Mouse (Mus musculus) MEL (cell line): ENCODE measurements around the gene Chp1.

Experiments used
- CHD1 ChIP-seq: IDR thresholded peaks from 2 replicates; pipeline ENCODE4 v1.6.1; 2012; ENCODE audit warnings: low read depth, mild to moderate bottlenecking, inconsistent platforms, low read length, improper control_type of control experiment
- CTCF ChIP-seq, 3 experiments: IDR thresholded peaks in 2 of 3; conservative IDR thresholded peaks in 1 of 3; 2 replicates each; pipeline ENCODE4 v1.5.1; 2011 to 2012; ENCODE audit warnings: low read length in 3 of 3, low read depth in 2 of 3, mild to moderate bottlenecking in 2 of 3, improper control_type of control experiment in 1 of 3, inconsistent platforms in 1 of 3, mixed read lengths in 1 of 3, moderate library complexity in 1 of 3; ENCODE audit not compliant: control insufficient read depth in 1 of 3, insufficient read depth in 1 of 3, poor library complexity in 1 of 3, severe bottlenecking in 1 of 3
- GABPA ChIP-seq: IDR thresholded peaks from 2 replicates; pipeline ENCODE4 v1.6.1; 2012; ENCODE audit warnings: low read depth, mild to moderate bottlenecking, inconsistent platforms, low read length, improper control_type of control experiment, moderate library complexity
- POLR2A ChIP-seq, 2 experiments: IDR thresholded peaks; 2 replicates each; pipeline ENCODE4 v1.6.1; 2011 to 2012; ENCODE audit warnings: low read length in 2 of 2, mild to moderate bottlenecking in 2 of 2, control low read depth in 1 of 2, improper control_type of control experiment in 1 of 2, low read depth in 1 of 2, moderate library complexity in 1 of 2; ENCODE audit not compliant: control insufficient read depth in 1 of 2, insufficient read depth in 1 of 2, poor library complexity in 1 of 2
- ZKSCAN1 ChIP-seq: IDR thresholded peaks from 2 replicates; pipeline ENCODE4 v1.6.1; 2012; ENCODE audit warnings: low read depth, mild to moderate bottlenecking, inconsistent platforms, low read length, improper control_type of control experiment, moderate library complexity

DNA sequence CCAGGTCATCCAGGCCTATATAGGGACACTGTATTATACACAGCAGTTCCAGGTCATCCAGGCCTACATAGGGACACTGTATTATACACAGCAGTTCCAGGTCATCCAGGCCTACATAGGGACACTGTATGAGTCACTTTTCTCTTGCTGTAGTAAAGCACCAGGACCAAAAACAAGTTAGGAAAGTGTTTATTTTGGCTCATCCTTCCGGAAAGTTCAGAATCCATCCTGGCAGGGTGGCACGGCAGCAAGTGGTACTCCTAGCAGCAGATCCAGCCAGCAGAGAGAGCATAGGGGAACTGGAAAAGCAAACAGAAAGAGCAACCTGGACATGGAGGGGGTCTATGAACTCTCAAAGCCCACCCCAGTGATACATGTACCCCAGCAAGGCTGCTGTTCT lies 36.6 kb upstream of the Chp1 start:
- TF ChIP-seq POLR2A (IDR thresholded peaks at IDR 0.05; ENCODE audit: control insufficient read depth in 1 of 2, insufficient read depth in 1 of 2, low read depth in 1 of 2, low read length in 2 of 2, poor library complexity in 1 of 2) = no peak
- no peak for TF ChIP-seq CTCF (IDR thresholded peaks at IDR 0.05 in 2 of 3, conservative IDR thresholded peaks at IDR 0.05 in 1 of 3; ENCODE audit: control insufficient read depth in 1 of 3, insufficient read depth in 1 of 3, low read depth in 2 of 3, low read length in 3 of 3, poor library complexity in 1 of 3, severe bottlenecking in 1 of 3)
- TF ChIP-seq CHD1 = no peak
- no peak for TF ChIP-seq GABPA
- TF ChIP-seq ZKSCAN1 = no peak
